Mouse (Mus musculus) forebrain, embryonic 14.5 days (tissue): ENCODE measurements at regions not wholly inside any gene's neighbourhood (a gene's known extent, or its start where the extent isn't known, plus 50 kb on each side); places are given as distances from the start of the nearest gene placed in this dataset.
A peak's percentile ranks its signal among the peaks of the same experiment; 100 is the strongest.

ENCODE experiments used
- ATAC-seq: fragments of 200-750 bp; cut with Nextera tagmentation; 2 replicates; pipeline ENCODE4 v1.8.0; 2017; ENCODE audit warnings: mild to moderate bottlenecking, moderate library complexity
- DNase-seq: peaks from one replicate; pipeline ENCODE4 v3.0.0-alpha.2; 2015; ENCODE audit warnings: low spot score
- H3K27ac ChIP-seq: fragments of 300-500 bp; sonication (generic); 2 replicates; pipeline ENCODE4 v1.5.1; 2014; ENCODE audit warnings: low read depth, mild to moderate bottlenecking, control low read depth, low read length, moderate library complexity
- H3K27me3 ChIP-seq: fragments of 300-500 bp; sonication (generic); replicated peaks from 2 replicates; pipeline ENCODE4 v1.6.1; 2014; ENCODE audit warnings: low read length, control low read depth, mixed read lengths; ENCODE audit not compliant: control insufficient read depth, insufficient read depth
- H3K36me3 ChIP-seq: fragments of 300-500 bp; sonication (generic); 2 replicates; pipeline ENCODE4 v1.6.1; 2014; ENCODE audit warnings: low read length, control low read depth; ENCODE audit not compliant: control insufficient read depth, insufficient read depth
- H3K4me1 ChIP-seq: fragments of 300-500 bp; sonication (generic); 2 replicates; pipeline ENCODE4 v1.6.1; 2014; ENCODE audit warnings: antibody characterized with exemption, low read length, control low read depth; ENCODE audit not compliant: control insufficient read depth, insufficient read depth
- H3K4me2 ChIP-seq: fragments of 300-500 bp; sonication (generic); 2 replicates; pipeline ENCODE4 v1.6.1; 2014; ENCODE audit warnings: mild to moderate bottlenecking, control low read depth, low read length
- H3K4me3 ChIP-seq: fragments of 300-500 bp; sonication (generic); 2 replicates; pipeline ENCODE4 v1.5.1; 2014; ENCODE audit warnings: low read depth, low read length, control low read depth
- H3K9ac ChIP-seq: fragments of 300-500 bp; sonication (generic); 2 replicates; pipeline ENCODE4 v1.6.1; 2014; ENCODE audit warnings: mild to moderate bottlenecking, low read length, control low read depth, moderate library complexity
- H3K9me3 ChIP-seq: fragments of 300-500 bp; sonication (generic); replicated peaks from 2 replicates; pipeline ENCODE4 v1.6.1; 2016; ENCODE audit warnings: low read length, control low read depth, mixed read lengths; ENCODE audit not compliant: control insufficient read depth
- WGBS: fragments of 180-500 bp; shearing (Covaris S2); extraction: QIAGEN DNeasy Blood & Tissue Kit; methylation state at CpG from one replicate; pipeline ENCODE4 v1.1.7; 2014; 5-methylcytosine and 5-hydroxymethylcytosine counted together

- Histone ChIP-seq H3K4me3 (no peak overlapping the region), H3K4me1 (no peaks in the 10 kb centered on the region), H3K27ac (no peak overlapping the region), H3K9ac (no peak overlapping the region), H3K36me3 (no peaks in the 10 kb centered on the region), H3K9me3 (no peaks in the 10 kb centered on the region), H3K27me3 (no peaks in the 10 kb centered on the region), H3K4me2 (no peak overlapping the region)
- DNase-seq (no peak), ATAC-seq (no peak)
- 91% methylated on average over 4 of the region's 4 CpGs for WGBS
Measured at GRCm38 (mm10) chr12:39934877-39935276, 102.9 kb downstream of the Arl4a start.

DNA sequence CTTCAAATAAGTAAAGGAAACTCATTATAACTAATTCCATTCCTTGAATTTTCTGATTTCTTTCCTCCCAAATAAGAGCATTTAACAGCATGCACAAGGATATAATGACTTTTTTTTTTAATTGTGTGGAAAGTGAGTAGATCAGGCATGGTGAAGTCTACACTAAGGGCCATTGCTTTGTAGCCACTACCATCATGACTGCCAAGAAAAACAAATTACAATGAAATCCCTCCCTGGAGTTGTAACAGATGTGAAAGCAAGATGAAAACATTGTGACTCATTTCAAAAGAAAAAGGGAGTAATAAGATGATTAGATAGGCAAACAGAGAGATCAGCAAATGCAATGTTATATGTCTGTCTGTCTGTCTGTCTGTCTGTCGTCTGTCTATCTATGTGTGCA is 106.6 kb downstream of the Arl4a start:
- Histone ChIP-seq H3K27me3 (no peaks in the 10 kb centered on the region), H3K36me3 (no peaks in the 10 kb centered on the region), H3K27ac (no peak overlapping the region), H3K4me2 (no peak overlapping the region), H3K4me1 (no peaks in the 10 kb centered on the region), H3K4me3 (no peak overlapping the region), H3K9ac (no peak overlapping the region), H3K9me3 (no peaks in the 10 kb centered on the region)
- DNase-seq (no peak), ATAC-seq (no peak)
- WGBS: 79% methylated on average over 1 of the region's 1 CpGs

DNA sequence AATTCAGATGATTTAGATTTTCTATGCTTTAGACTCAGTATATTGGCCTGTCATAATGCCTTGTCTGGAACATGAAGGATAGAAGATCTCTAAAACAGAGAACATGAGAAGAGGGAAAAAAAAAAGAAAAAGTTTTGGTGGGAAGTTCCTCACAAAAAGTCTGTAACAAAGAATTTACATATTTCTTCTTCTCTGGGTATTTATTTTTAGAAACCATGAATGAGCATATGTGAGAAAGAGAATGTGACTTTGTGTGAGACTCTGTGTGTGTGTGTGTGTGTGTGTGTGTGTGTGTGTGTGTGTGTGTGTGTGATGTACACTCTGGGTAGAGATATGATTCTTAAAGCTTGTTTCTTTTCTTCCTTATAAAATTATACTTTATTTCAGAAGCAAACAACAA is 109.9 kb downstream of the Arl4a start:
- no peak overlapping the region for H3K4me2 ChIP-seq
- H3K9ac ChIP-seq: no peak overlapping the region
- H3K27ac ChIP-seq: no peak overlapping the region
- DNase-seq (no peak), ATAC-seq (no peak)
- no peak overlapping the region for H3K4me3 ChIP-seq
- H3K9me3 ChIP-seq: no peaks in the 10 kb centered on the region
- H3K36me3 ChIP-seq: no peaks in the 10 kb centered on the region
- H3K27me3 ChIP-seq: no peaks in the 10 kb centered on the region
- H3K4me1 ChIP-seq: no peaks in the 10 kb centered on the region

GRCm38 (mm10) chr12:39927014-39927413 is 110.8 kb downstream of the Arl4a start:
- DNase-seq (no peak), ATAC-seq (no peak)
- Histone ChIP-seq H3K4me3 (no peak overlapping the region), H3K27ac (no peak overlapping the region), H3K36me3 (no peaks in the 10 kb centered on the region), H3K27me3 (no peaks in the 10 kb centered on the region), H3K9ac (no peak overlapping the region), H3K9me3 (no peaks in the 10 kb centered on the region), H3K4me1 (no peaks in the 10 kb centered on the region), H3K4me2 (no peak overlapping the region)
- WGBS: 92% methylated on average over 8 of the region's 8 CpGs

DNA sequence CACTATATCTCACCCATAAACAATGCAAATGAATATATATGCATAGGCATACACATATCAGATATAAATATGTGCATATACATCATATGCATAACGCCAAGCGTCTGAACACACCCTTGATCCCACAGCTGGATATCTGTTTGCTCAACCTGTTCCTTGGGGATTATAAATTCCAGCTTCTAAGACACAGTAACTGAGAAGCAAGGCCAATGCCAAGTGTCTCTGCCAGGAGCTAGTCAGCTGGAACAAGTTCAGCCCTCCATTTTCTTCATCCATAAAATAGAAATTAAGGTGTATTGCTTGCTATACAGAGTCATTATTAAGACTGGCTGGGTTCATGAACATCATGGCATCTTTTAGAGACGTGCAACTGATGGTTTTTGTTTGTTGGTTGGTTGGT is 116.3 kb downstream of the Arl4a start:
- ATAC-seq (no peak), DNase-seq (peak; percentile 15)
- no peak overlapping the region for H3K9ac ChIP-seq
- H3K4me3 ChIP-seq: no peak overlapping the region
- no peak overlapping the region for H3K4me2 ChIP-seq
- WGBS: 59% methylated on average over 3 of the region's 3 CpGs
- no peak overlapping the region for H3K27ac ChIP-seq
- H3K27me3 ChIP-seq: no peaks in the 10 kb centered on the region
- H3K36me3 ChIP-seq: no peaks in the 10 kb centered on the region
- no peaks in the 10 kb centered on the region for H3K4me1 ChIP-seq
- no peaks in the 10 kb centered on the region for H3K9me3 ChIP-seq

DNA sequence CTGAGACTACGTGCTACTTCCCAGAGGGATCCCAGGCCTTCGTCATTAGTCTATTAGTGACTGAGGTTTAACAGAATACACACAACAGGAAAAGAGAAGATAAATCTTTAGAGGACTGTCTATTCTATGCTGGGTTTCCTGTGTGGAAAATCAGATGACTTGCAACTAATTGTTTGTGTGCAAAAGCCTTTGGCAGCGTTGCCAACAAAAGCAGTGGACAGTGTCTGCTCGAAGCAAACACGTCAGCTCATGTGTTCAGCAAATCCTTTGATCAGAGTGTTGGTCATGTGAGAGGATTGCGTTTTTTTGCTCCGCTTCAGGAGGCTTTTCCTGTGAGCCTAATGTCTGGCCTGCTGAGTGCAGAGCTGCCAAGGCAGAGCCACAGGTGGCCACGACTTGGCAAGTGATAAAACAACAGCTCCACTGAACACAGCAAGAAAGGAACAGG is 117.3 kb downstream of the Arl4a start:
- Histone ChIP-seq H3K4me3 (no peak overlapping the region), H3K4me2 (no peak overlapping the region), H3K9ac (no peak overlapping the region), H3K36me3 (no peaks in the 10 kb centered on the region), H3K4me1 (no peaks in the 10 kb centered on the region), H3K27ac (no peak overlapping the region), H3K9me3 (no peaks in the 10 kb centered on the region), H3K27me3 (no peaks in the 10 kb centered on the region)
- 1% methylated on average over 8 of the region's 8 CpGs for WGBS
- ATAC-seq: peak; percentile 94
- DNase-seq: peak; percentile 92

DNA sequence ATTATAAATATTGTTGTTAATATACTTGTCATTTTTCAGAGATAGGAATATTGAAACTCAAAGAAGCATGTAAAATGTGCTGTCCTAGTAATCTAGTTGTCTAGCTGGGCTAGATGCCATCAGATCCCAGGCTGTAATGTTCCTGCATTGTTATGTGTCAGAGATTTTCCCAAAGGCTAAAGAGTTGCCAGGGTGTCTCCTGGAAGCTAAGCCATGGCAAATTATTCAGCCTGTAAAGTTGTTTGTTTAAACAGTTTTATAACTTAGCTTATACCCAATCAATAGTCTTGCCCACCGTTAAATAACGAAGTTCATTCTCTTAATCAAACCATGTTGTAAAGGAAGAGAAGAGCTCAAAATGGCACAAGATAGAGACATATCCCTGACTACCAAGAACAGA is 117.9 kb downstream of the Arl4a start:
- no peaks in the 10 kb centered on the region for H3K9me3 ChIP-seq
- H3K27ac ChIP-seq: no peak overlapping the region
- ATAC-seq: no peak
- DNase-seq: peak; percentile 16
- no peaks in the 10 kb centered on the region for H3K27me3 ChIP-seq
- no peak overlapping the region for H3K9ac ChIP-seq
- H3K4me3 ChIP-seq: no peak overlapping the region
- WGBS: 56% methylated on average over 2 of the region's 2 CpGs
- no peaks in the 10 kb centered on the region for H3K36me3 ChIP-seq
- H3K4me1 ChIP-seq: no peaks in the 10 kb centered on the region
- H3K4me2 ChIP-seq: no peak overlapping the region

- Histone ChIP-seq H3K27me3 (no peaks in the 10 kb centered on the region), H3K9ac (no peak overlapping the region), H3K4me3 (no peak overlapping the region), H3K36me3 (no peaks in the 10 kb centered on the region), H3K9me3 (no peaks in the 10 kb centered on the region), H3K4me1 (no peaks in the 10 kb centered on the region; the same call in 1 of the 2 replicates), H3K4me2 (no peak overlapping the region), H3K27ac (no peak overlapping the region)
- no peak for DNase-seq
- no peak for ATAC-seq
- WGBS: 52% methylated on average over 5 of the region's 5 CpGs
Measured at GRCm38 (mm10) chr12:39888493-39888892, 149.3 kb downstream of the Arl4a start.

GRCm38 (mm10) chr12:39885366-39885765 is 152.5 kb downstream of the Arl4a start:
- Histone ChIP-seq H3K4me1 (no peaks in the 10 kb centered on the region; the same call in 1 of the 2 replicates), H3K4me3 (no peak overlapping the region), H3K4me2 (no peak overlapping the region), H3K27ac (no peak overlapping the region), H3K9ac (no peak overlapping the region), H3K27me3 (no peaks in the 10 kb centered on the region), H3K9me3 (no peaks in the 10 kb centered on the region), H3K36me3 (no peaks in the 10 kb centered on the region)
- WGBS: 6% methylated on average over 3 of the region's 3 CpGs
- DNase-seq (peak; percentile 59), ATAC-seq (peak; percentile 79)
